Mouse (Mus musculus): ENCODE measurements around the gene Spred2.

Spred2 gene

DNA sequence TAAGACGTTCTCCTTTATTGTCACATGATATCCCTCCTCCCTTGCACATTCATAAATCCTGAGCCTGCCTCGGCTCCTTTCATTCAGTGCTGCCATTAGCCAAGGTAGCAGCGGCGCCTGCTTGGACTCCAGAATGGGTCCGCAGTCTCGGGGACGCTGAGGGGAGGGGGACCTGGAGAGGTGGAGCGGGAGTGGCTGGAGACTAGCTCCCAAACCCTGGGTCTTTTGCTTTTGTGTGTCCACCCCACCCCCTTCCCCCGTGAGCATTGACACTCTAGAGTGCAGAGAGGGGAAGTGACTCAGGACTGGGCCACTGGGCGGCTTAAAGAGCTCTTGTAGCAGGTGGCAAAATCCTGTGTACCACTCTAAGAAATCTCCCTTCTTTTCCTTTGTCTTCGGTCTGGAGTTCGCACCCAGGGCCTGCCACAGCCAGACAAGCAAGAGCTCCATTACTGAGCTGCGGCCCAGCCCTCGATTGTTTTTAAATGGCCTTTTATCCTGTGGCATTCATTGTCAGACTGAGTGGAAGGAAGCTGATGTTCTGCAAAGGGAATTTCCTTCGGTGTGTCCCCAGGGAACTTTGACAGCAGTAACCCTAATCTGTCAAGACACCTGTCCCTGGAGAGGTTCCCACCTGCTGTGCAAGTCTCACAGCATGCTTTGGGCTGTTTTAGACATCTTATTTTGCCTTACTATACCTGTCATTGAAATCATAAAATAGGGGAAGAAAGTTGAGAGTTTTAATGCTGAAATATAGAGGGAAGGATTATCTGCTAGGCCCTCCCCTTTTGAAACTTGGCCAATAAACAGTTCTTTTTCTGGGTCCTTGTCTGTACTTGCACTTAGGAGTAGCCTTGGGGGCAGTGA is 2.0 kb downstream of the Spred2 start:
- DNase-seq = peak; percentile 57 to 61

DNA sequence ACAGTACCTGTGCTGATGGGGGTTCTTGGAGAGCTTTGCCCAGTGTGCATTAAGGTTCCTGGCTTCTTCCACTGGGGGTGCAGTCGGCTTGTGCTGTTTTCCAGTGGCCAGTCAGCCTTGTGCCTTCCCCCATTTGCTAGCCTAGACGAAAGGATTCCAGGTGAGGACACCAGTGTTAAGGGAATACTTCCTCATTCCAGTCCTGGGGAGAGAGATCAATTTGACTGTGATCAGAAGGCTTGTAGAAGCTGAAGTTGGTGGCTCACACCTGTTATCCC is 2.6 kb downstream of the Spred2 start:
- DNase-seq = peak; percentile 29 to 42

DNA sequence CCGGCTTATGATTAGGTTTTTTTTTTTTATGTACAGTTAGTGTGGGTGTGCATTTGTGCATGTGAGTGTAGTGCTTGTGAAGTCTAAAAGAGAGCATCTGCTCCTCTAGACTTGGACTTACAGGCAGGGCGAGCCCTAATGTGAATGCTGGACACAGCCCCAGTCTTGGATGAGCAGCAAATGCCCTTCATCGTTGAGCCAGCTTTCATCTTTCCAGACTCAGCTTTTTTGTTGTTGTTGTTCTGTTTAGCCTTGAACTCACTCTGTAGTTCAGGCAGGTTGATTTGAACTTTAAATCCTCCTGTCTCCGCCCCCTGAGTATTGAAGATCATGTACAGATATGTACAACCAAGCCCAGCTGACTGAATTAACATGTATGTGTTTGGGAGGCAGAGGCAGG is 4.5 kb downstream of the Spred2 start:
- DNase-seq = no peak

DNA sequence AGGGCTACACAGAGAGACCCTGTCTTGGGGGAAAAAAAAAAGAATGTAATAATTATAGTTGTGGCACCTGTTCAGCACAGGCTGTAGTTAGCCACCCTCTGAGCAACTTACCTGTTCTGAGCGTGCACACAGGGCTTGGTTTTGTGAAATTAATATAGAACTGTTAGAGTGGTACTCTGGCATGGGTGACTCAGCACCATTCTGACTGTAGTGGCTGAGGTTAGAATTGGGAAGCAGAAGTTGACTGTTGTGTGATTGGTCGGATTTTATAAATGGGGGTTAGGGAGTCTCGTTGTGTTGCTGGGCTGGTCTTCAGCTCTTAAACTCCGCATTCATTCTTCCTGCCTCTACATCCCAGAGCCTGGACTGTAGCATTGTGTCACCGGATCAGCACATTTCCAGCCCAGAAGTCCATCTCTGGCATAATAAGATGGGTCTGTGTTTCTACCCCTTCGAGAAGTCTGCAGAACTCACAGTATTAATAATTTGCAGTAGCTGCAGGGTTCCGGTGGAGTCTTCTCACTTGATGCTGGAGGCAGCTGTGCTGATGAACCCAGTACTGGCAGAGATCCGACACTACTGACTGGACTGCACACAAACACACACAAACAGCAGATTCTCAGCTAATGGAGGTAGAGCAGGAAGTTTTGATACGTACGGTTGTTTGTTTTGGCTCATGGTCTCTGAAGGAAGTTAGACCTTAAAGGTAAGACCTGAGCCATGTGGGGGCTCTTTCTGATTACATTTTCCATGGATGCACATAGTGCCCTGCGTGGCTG is 5.1 kb downstream of the Spred2 start:
- no peak for DNase-seq

DNA sequence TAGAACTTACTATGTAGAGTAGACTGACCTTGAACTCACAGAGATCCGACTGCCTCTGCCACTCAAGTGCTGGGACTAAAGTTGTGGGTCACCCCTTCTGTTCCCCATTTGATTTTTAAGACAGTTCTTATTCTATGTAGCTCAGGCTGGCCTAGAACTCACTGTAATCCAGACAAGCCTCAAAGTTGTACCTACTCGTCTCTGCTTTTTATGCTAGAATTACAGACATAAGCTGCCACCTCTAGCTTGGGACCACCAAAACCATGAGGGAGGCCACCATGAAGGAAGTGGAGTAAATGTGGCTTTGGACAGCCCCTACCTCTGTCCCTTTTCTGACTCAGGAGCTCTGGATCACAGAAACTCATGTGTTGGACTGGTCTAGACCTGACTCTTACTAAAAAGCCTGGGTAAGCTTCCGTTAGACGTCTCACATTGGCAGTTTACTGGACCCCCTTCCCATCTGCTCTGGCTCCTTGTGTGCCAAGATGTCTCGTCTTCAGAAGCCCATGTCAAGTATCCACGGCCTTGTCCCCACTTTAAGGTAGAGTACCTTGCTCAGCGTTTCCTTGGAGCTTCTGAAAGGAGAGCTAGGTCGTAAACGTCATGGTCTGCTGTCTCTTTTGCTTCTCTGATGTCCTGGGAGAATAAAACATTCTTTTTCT is 7.5 kb downstream of the Spred2 start:
- DNase-seq = no peak

DNA sequence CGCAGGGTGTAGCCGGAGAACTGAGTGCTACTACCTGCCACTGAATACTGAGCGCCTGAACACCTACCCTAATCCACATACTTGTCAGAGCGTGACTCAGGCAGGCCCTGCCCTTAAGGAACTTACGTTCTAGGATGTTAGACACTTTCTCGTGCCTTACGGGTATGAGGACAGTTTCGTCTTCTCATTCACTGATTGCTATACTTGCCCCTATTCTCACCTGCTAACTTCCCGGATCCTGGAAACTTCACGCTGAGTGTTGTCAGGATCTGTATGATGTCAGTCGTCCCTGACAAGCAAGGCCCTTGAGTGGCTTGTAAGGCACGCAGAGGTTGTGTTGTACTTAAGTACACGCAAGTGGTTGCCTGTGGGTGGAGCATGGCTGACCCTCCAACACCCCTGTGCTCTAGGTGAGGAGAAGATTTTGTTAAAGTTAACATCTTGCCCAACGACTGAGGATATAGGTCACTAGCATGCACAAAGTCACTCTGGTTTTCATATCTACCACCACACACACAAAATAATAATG is 8.9 kb downstream of the Spred2 start:
- DNase-seq = no peak

DNA sequence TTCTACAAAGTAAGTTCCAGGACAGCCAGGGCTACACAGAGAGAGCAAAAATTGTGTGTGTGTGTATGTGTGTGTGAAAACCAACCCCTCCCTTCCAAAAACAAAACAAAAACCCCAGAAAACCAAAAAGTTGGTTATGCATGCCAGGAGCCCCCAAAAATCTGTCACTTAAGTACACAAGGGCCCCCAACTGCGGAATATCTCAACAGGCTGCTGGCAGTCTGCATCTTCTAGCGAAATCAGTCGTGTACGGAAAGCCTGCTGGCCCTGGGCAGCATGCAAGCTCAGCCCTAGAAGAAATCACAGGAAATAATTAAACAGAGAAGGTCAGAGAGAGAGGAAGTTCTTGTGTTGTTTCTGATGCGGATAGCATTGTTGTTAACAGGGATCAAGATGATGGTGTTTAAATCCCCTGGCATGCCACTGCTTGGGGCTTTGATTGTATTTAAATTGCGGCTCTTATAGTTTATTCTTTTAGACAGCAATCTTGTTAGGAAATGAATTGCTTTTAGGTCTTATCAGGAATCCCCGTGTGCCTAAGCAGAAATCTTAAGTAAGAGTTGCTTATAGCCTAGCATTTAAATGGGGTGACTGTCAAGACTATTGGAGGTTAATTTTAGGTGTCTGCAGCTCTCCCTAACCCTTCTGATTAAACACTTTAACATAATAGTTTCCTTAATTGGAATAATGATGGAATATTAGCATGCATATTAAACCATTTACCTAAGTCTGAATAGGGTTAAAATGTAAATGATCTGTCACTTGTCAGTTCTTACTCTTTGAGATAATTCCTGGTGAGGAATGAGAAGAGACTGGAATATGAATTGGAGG is 11.6 kb downstream of the Spred2 start:
- peak in 1 of 2 experiments; percentile 34 for DNase-seq

DNA sequence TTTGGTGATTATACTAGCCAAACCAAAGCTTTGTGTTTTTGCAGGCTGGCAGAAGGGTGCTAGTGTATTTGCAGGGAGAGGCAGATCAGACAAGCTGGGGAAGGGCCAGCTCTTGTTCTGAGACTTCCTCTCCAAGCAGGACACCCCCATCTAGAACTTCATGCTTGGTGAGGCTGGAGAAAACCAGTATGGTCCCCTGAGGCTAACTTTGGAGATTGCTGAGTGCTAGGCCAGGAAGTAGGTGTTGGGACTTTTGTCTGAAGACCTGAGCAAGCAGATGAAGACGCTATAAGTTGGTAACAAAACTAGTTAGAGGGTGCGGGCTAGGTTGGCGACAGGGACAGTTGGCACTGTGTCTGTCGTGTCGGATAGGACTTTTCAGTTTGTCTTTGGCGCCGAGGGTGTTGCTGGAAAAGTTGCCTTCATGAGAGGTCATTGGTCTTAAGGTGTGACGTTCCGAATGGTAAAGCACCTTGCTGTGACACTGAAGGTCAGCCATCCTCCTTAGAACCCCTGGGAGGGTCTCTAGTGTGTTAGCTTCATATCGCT is 14.4 kb downstream of the Spred2 start:
- DNase-seq = peak in 1 of 2 experiments; percentile 21

DNA sequence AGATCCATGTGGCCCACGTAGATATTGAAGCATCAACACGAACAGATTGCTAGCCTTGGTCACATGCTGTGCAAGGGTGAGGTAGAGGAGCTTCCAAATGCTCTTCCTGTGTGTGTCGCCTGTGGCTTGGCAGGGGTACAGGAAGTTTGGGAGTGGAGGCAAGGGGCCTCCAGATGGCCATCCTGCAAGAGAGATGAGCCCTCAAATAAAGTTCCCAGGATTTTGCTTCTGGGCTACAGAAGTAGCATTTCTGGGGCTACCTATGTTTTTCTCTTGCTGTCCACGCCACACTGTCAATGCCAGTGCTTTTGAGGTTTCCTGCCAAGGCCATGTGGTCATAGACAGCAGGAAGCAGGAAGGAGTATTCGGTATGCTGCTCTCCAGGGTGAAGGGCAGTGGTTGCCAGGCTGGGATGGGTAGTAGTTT is 15.1 kb downstream of the Spred2 start:
- peak in 1 of 2 experiments; percentile 42 for DNase-seq

DNA sequence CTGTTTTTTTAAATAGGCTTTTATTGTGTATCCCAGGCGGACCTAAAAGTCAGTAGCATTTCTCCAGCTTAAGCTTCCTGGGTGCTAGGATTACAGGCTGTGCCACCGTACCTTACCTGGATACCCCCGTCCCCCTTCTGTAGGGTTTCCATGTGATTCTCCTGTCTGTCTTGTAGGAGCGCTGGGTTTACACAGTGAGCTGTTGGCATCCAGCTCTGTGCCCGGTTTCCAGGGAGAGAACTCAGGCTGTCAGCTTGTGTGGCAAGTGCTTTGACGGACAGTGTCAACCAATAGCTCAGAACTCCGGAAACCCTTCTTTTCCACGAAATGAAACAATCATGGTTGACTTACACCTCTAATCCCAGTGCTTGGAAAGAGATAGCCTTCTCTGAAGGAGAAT is 15.7 kb downstream of the Spred2 start:
- DNase-seq = no peak

DNA sequence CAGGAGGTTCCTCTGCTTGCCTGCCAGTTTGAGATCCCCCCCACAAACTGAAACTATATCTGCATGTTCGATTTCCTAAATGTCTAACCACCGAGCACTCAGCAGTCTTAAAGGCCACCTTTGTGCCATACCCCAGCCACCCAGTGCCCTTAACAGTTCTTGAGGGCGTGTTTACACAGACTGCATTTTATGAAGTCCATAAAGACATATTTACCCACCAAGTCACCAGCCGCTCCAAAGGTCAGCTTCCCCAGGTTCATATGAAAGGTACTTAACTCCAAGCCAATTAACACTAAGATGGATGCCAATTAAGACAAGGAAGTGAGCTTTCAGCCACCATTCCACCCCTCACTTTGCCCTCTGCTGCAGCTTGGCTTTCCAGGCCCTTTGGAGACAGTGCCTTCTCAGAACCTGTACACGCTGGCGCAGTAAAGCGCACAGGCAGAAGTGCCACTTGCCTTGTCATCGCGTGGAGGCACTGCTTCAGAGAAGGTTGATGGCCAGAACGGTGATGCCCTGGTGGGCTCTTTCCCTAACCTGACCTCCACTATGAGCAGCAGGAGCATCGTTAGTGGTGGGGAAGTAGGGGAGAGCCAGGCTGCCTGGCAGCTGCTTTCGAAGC is 17.1 kb downstream of the Spred2 start:
- DNase-seq = no peak

DNA sequence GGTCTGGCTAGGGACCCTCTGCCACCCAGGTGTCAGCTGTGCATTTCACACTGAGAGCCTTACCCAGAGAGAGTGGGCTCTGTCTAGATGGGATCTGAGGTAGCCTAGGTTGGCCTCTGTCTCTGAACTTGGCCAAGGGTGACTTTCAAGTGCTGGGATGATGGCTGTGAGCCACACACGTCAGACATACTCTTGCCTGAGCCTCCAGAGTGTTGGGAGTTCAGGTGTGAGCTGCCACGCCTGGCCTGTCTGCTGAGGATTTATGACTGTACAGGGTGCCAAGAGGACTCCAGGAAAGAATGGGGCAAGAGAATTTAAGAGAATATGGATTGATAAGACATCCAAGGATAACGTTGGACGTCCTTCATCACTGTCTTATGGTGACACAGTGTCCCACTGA is 17.8 kb downstream of the Spred2 start:
- no peak for DNase-seq

DNA sequence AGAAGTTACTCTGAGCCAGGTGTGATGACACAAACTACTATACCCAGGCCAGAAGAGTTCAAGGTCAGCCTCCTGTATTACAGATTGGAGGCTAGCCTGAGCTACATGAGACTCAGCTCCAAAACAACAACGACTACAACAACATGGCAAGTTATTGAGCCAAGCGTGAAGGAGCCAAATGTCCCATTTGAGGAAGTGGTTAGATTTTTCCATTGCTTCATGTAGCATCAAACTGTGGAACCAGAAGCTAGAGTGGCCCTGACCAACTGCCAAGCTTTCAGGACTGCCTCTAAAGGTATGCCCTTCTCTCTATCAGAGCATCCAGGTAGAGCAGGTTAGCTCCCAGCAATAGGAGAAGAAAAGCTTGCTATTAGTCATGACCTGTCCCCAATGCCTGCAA is 19.6 kb downstream of the Spred2 start:
- no peak for DNase-seq

DNA sequence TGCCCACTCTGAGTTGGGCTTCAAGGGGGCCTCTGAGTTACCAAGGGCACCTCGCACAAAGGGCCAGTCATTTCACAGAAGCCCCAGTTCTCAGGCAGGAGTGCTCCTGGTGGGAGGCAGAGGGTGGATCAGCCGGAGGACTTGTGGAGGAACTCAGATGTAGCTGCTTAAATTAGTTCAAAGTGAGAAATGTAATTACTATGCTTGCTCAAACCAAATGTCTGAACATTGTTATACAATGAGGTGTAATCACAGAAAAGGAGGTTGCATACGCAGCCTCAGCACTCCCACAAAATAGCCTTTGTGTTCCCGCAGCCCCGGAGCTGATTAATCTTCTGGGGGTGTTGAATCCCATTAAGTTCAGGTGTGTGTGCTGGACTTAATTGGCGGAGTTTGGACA is 20.5 kb downstream of the Spred2 start:
- no peak for DNase-seq

DNA sequence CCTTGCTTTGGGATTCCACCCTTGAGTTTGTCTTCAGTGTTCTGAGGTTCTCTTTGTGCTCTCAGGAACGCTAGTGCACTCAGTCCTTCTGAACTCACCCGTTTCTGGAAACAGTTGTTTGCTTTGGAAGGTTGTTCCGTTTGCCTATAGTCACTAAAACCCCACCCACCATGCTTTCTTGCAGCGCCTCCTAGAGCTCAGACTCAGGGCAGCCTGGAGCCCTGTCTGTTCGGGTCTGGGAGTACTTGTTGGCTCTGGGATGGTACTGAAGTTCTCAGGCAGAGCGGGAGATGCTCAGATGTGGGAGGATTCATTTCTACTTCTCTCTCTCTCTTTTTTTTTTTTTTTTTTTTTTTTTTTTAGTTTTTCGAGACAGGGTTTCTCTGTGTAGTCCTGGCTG is 22.5 kb downstream of the Spred2 start:
- no peak for DNase-seq

DNA sequence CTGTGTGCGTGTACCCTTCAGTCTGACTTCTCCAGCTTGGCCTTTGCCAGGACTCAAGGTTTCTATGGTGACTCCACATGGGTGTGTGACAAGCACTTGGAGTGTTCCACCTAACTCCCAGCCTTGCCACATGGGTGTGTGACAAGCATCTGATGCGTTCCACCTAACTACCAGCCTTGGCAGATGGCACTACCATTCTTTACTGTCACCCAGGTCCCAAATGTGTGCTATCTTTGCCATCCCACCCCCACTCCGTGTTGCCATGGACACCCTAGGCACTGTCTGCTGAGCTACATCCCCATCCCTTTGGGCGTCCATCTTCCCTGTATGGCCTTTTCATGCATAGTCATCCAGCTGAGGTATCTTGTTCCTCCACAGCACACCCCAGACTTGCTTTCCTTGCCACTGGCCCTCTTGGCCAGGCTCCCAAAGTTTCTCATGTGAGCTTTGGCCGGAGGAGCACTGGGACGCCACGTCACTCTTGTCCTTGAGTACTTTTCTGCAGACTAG is 23.5 kb downstream of the Spred2 start:
- DNase-seq = peak; percentile 74 to 83

DNA sequence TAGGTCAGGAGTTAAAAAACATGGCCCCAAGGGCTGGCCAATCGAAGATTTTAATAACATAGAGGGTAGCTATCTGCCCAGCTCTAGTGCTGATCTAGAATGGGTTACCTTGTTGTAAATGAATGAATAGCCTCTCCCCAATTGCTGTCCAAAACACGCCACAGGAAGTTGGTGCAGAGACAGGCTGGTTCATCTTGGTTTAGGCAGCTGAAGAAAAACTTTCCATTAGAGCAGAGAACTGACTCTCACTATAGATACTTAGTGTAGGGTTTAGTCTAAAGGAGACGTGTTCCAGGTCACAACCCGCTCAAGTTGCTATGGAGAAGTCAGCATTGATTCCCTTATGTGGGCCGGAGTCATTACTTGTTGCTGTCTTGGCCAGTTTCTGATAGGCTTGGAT is 25.6 kb downstream of the Spred2 start:
- no peak for DNase-seq

DNA sequence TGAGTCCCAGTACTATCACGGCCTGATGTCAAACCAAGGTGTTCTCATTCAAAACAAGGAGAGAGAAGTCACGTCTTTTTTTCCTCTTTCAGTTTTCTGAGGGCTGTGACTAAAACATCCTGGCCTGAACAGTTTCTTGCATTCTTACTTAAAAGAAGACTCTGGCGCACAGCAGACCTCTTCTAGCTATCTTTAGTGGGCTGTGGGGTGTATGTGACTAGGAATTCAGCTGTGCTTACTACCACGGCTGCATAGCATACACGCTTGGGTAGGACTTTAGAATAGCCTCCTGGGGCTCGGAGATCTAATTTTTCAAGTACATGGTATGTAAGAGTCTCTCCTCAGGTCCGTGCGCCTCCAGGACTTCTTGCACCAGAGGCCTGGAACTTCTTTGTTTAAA is 26.0 kb downstream of the Spred2 start:
- DNase-seq = no peak

DNA sequence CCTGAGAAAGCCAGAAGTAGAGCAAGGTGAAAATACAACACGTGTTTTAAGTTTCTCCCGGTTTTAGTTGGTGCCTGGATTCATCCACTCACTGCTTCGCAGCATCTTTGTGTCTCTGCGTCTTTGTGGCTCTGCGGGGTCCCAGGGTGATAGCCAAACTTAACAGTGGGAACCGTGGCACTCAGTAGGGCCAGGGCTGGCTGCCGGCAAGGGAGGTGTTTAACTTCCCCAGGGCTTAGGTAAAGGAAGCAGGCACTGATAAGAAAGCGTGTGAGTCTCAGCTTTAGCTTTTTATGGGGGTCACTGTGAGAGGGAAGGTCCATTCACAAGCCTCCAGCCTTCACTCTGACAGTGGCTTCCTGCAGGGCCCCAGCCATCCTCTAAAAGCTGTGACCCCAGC is 28.8 kb downstream of the Spred2 start:
- no peak for DNase-seq

DNA sequence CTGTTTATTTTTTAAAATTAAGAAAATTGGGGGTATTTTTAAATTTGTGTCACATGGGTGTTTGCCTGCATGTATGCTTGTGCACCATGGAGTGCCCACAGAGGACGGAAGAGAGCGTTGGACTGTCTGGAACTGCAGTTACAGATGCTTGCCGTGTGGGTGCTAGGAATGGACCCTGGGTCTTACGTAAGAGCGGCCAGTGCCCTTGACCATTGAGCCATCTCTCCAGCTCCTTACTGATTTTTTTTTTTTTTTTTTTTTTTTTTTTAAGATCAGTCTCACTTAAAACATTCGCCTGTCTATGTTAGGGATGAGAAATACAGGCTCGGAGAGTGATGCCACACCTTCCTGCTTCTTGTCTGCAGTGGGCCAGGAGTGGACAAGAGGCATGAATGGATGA is 29.7 kb downstream of the Spred2 start:
- no peak for DNase-seq

DNA sequence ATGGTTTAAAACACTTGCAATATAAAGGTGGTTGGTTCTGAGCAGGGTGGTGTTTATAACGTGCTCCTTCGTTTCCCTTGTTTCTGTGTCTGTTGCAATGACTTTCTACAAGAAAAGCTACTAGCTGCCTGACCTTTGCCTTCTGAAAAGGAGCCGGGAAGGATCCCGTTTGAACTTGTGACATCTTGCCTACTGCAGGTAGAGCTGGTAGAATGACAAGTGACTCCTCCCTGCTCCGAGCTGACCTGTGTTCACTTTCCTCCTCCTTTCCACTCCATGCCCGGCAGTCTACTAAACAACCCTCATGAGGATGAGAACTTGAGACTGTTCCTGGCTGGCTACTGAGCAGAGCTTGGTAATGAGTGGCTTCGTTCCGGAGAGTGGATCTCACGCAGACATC is 30.9 kb downstream of the Spred2 start:
- peak; percentile 46 to 66 for DNase-seq

DNA sequence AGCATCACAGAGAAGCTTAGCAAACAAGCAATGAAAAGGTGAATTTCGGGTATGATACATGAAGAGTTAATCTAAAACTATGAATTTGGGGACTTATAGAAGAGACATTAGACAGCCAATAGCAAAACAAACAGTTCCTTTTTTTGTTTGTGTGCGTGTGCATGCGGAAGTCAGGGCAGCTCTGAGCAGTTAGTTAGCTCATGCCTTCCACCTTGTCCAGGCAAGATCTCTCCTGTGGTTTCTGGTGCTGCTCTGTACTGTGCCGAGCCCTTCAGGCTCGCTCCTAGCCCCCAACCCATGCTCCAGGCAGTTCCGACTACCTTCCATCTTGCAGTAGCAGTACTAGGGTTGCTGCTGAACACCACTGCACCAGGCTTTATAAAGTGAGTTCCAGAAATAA is 31.5 kb downstream of the Spred2 start:
- DNase-seq = no peak

Measured in kidney, postnatal 36 days (tissue).